Mouse (Mus musculus) brain, adult 2 months (tissue): ENCODE measurements around the gene Ppcs.

Source experiments
- DNase-seq: peaks from one replicate; pipeline ENCODE4 v3.0.0; 2011; ENCODE audit warnings: low read depth, low spot score

The Ppcs gene

GRCm38 (mm10) chr4:119417894-119418293 is 4.3 kb downstream of the Ppcs start:
- no peak for DNase-seq

- no peak for DNase-seq
These were observed 5.0 kb downstream of the Ppcs start for GRCm38 (mm10) chr4:119417270-119417669.

- DNase-seq, result peak; percentile 98
These were observed 7.0 kb downstream of the Ppcs start, which contains the start of gene Ccdc30 for GRCm38 (mm10) chr4:119415072-119415753. Ccdc30 (minus strand) TSS chr4:119415521.

GRCm38 (mm10) chr4:119412791-119413190 is 9.4 kb downstream of the Ppcs start:
- no peak for DNase-seq

- no peak for DNase-seq
These were observed 10.2 kb downstream of the Ppcs start for GRCm38 (mm10) chr4:119411877-119412650.

GRCm38 (mm10) chr4:119403431-119403830 is 18.8 kb downstream of the Ppcs start:
- no peak for DNase-seq

- DNase-seq, result no peak
These were observed 21.3 kb downstream of the Ppcs start for GRCm38 (mm10) chr4:119400896-119401295.

- DNase-seq, result peak; percentile 60
These were observed 23.5 kb downstream of the Ppcs start for GRCm38 (mm10) chr4:119398751-119399150.

- DNase-seq, result no peak
These were observed 31.9 kb downstream of the Ppcs start for GRCm38 (mm10) chr4:119390369-119390768.

- DNase-seq, result no peak
These were observed 33.0 kb downstream of the Ppcs start for GRCm38 (mm10) chr4:119389184-119389583.

GRCm38 (mm10) chr4:119381471-119382190 is 40.6 kb downstream of the Ppcs start:
- DNase-seq, result no peak

GRCm38 (mm10) chr4:119369460-119369859 is 52.8 kb downstream of the Ppcs start:
- DNase-seq, result no peak
